Mouse (Mus musculus) intestine, embryonic 14.5 days (tissue): ENCODE results near the gene Smtn. TPM values are rescaled to one million over a fixed set of nuclear protein-coding genes. Genes with fewer than 3 reads are reported as not detected.

Source experiments
- ATAC-seq: fragments of 200-750 bp; cut with Nextera tagmentation; replicated peaks from 2 replicates; pipeline ENCODE4 v1.8.0; 2017; ENCODE audit warnings: low read depth, moderate number of reproducible peaks, moderate TSS enrichment, moderate library complexity; ENCODE audit not compliant: low FRiP score, low TSS enrichment
- DNase-seq: peaks from one replicate; pipeline ENCODE4 v3.0.0-alpha.2; 2018; ENCODE audit warnings: low spot score
- H3K27ac ChIP-seq: fragments of 300-500 bp; sonication (generic); 2 replicates; pipeline ENCODE4 v1.5.1; 2014; ENCODE audit warnings: low read depth, mild to moderate bottlenecking, control low read depth
- H3K27me3 ChIP-seq: fragments of 300-500 bp; sonication (generic); replicated peaks from 2 replicates; pipeline ENCODE4 v1.6.1; 2014; ENCODE audit warnings: low read length, control low read depth; ENCODE audit not compliant: control insufficient read depth, insufficient read depth
- H3K36me3 ChIP-seq: fragments of 300-500 bp; sonication (generic); 2 replicates; pipeline ENCODE4 v1.6.1; 2014; ENCODE audit warnings: low read length, control low read depth; ENCODE audit not compliant: control insufficient read depth, insufficient read depth
- H3K4me1 ChIP-seq: fragments of 300-500 bp; sonication (generic); replicated peaks from 2 replicates; pipeline ENCODE4 v1.6.1; 2014; ENCODE audit warnings: low read length, control low read depth, mixed read lengths; ENCODE audit not compliant: control insufficient read depth, insufficient read depth
- H3K4me2 ChIP-seq: fragments of 300-500 bp; sonication (generic); 2 replicates; pipeline ENCODE4 v1.6.1; 2014; ENCODE audit warnings: low read length
- H3K4me3 ChIP-seq: fragments of 300-500 bp; sonication (generic); 2 replicates; pipeline ENCODE4 v1.5.1; 2014; ENCODE audit warnings: low read depth, low read length, control low read depth, mixed read lengths
- H3K9ac ChIP-seq: fragments of 300-500 bp; sonication (generic); 2 replicates; pipeline ENCODE4 v1.6.1; 2014; ENCODE audit warnings: mild to moderate bottlenecking, low read length
- H3K9me3 ChIP-seq: fragments of 300-500 bp; sonication (generic); 2 replicates; pipeline ENCODE4 v1.6.1; 2016; ENCODE audit warnings: low read length, control low read depth; ENCODE audit not compliant: control insufficient read depth
- WGBS: fragments of 180-500 bp; shearing (Covaris S2); extraction: QIAGEN DNeasy Blood & Tissue Kit; methylation state at CpG from one replicate; pipeline ENCODE4 v1.1.7; 2014; 5-methylcytosine and 5-hydroxymethylcytosine counted together
- polyA plus RNA-seq: library from polyadenylated mRNA; unstranded; fragments of >200 nt; fragmentation: Nextera tagmentation; extraction: Ambion mirVana; gene quantifications from 2 replicates; pipeline ENCODE4 v1.2.1, GENCODE M21; 2014

Smtn gene
- polyA plus RNA-seq, 1 experiment from 2014 or later: 87.0 TPM

DNA sequence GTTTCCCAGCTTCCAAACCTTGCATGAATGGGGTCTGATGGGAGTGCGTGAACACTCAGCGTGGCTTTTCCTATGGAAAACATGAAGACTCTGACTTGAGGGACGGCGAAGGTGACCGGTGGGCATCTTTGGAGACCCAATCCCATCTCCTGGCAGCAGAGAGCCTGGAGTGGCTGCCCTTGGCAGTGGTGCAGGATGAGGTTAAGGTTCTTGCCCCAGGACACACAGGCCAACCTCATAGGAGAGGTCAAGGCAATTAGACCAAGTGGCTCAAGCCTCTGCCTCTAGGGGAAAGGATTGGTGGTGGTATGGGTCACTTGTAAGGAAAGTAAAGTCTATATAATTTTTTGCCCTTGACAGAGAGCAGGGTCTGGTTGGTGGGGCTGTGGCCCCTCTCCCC lies 4.3 kb downstream of the Smtn start:
- no peak for ATAC-seq

DNA sequence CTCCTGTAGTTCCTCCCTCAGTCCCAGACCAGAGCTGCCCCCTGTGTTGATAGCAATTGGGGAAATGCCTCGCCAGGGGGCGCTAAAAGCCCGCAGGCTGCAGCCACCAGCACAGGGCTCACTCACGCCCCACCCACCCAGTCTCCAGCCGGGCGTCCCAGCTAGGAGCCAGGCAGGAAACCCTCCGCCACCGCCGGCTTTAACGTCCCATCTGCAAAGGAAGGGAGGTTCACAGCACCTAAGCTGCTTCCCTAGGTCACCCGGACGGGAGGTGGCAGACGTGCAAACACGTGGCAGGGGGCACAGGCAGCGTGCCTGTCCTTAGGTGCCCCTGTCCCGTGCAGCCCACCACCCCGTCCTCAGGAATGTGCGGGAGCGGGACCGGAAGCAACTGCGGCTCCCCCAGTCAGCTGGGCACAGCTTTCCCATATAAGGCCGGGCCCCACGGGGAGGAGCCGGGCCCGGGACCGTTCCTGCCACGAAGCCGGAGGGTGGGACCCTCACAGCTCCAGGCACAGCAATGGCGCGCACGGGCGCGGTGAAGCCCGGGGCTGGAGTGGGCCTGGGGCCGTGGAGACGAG lies 4.9 kb downstream of the Smtn start:
- Histone ChIP-seq H3K27ac (peak overlapping the region; percentile 92), H3K9me3 (no peaks in the 10 kb centered on the region), H3K9ac (peak overlapping the region; percentile 53), H3K4me3 (peak overlapping the region; percentile 50), H3K27me3 (no peaks in the 10 kb centered on the region), H3K36me3 (peaks cover 46% of the 10 kb centered on the region), H3K4me1 (peaks cover 34% of the 10 kb centered on the region), H3K4me2 (peak overlapping the region; percentile 73)
- peak; percentile 99 for DNase-seq
- WGBS: under 1% methylated on average over 36 of the region's 36 CpGs
- peak; percentile 84 for ATAC-seq

More for the DNA sequence above, 4.3 kb downstream of the Smtn start:
- Histone ChIP-seq H3K36me3 (peaks cover 40% of the 10 kb centered on the region), H3K27me3 (no peaks in the 10 kb centered on the region), H3K27ac (peak overlapping the region; percentile 92), H3K4me1 (peaks cover 34% of the 10 kb centered on the region), H3K9me3 (no peaks in the 10 kb centered on the region), H3K4me3 (peak overlapping the region; percentile 50), H3K9ac (peak overlapping the region; percentile 53), H3K4me2 (peak overlapping the region; percentile 73)
- no peak for DNase-seq
- 32% methylated on average over 5 of the region's 5 CpGs for WGBS

DNA sequence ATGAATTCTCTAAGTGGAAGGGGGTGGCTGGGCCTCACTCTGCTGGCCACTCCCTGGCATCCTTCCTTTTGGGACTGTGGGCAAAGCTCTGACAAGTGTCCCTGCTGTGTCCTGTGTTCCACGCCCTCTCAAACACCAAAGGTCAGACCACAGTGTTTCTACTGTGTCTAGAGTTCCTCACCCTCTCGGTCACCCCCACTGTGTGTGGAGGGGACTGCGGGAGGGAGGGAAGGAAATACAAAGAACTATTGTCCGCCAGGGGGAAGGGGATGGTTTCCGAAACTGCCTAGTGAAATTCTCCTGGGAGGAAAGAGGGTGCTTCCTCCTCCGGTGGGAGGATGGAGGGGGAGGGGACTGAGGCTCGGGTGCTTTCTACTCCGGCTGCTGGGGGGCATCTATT lies 5.5 kb downstream of the Smtn start:
- Histone ChIP-seq H3K4me2 (peak overlapping the region; percentile 73), H3K9me3 (no peaks in the 10 kb centered on the region), H3K27ac (peak overlapping the region; percentile 92; the same call in 1 of the 2 replicates), H3K4me1 (peaks cover 34% of the 10 kb centered on the region), H3K9ac (peak overlapping the region; percentile 53; the same call in 1 of the 2 replicates), H3K27me3 (no peaks in the 10 kb centered on the region), H3K4me3 (no peak overlapping the region), H3K36me3 (peaks cover 52% of the 10 kb centered on the region)
- DNase-seq: no peak
- no peak for ATAC-seq
- WGBS: 22% methylated on average over 8 of the region's 8 CpGs

DNA sequence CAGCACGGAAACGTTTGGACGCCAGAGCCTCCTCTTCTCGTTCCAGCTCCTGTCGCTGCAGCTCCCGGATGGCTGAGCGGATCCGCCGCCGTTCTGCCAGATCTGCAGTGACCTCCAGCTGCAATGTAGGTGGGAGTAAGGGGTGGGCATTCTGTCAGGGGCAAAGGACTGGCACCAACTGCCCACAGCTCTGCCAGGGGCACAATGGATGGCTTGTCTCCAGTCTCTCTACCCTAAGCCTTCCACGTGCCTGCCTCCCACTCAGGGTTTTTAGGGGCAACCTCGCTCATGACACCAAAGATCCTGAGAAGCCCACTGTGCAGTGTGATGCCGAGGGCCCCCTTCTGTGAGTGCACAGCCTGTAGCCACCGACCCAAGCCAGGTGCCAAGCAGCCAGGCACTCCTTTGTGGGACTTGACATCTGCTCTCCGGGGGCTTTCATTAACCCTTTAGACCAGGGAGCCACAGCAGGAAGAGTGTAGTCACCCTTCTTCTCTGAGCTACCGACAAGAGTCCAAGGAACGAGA lies 6.9 kb downstream of the Smtn start:
- Histone ChIP-seq H3K9me3 (no peaks in the 10 kb centered on the region), H3K27ac (no peak overlapping the region), H3K4me2 (no peak overlapping the region), H3K36me3 (peaks cover 67% of the 10 kb centered on the region), H3K4me1 (peaks cover 32% of the 10 kb centered on the region), H3K27me3 (no peaks in the 10 kb centered on the region), H3K9ac (no peak overlapping the region), H3K4me3 (no peak overlapping the region)
- 92% methylated on average over 17 of the region's 17 CpGs for WGBS
- ATAC-seq (no peak), DNase-seq (no peak)

DNA sequence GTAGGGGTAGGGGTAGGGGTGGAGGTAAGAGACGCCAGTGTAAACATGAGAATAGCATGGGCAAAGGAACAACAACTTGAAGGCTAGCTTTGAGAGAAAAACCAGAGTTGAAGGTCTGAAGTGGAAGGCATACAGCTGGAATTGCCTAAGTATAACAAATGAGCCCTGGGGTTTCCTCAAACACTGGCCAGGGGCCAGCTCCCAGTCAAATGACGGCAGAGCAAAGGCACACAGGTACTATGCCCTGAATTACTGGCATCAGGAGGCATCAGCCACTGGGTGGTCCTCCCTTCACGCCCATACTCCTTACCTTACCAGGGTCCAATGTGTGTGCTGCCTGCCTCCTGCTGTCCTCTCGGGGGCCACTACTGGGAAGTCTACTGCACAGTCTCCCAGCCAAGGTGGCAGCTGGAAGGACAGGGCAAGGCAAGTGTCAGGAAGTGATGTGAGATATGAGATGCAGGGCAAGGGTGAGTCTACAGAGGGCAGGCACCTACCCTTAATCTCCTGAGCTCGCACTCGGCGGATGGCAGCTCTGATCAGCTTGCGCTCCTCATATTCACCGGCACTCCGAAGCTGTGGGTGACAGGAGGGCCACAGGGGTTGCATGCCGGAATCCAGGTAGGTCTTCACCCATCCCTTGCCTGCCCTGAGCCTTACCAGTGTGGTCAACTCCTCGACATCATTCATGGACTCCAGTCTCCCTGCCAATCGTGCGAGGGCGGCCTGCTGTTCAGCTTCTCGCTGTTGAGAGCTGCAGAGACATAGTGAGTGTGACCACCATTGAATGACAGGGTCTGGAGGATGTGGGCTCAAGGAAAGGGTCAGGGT lies 8.1 kb downstream of the Smtn start:
- Histone ChIP-seq H3K36me3 (peaks cover 78% of the 10 kb centered on the region), H3K9ac (no peak overlapping the region), H3K27ac (no peak overlapping the region), H3K4me2 (no peak overlapping the region), H3K27me3 (no peaks in the 10 kb centered on the region), H3K4me3 (no peak overlapping the region), H3K9me3 (no peaks in the 10 kb centered on the region), H3K4me1 (peaks cover 21% of the 10 kb centered on the region)
- DNase-seq: no peak
- 86% methylated on average over 16 of the region's 16 CpGs for WGBS
- ATAC-seq: no peak

DNA sequence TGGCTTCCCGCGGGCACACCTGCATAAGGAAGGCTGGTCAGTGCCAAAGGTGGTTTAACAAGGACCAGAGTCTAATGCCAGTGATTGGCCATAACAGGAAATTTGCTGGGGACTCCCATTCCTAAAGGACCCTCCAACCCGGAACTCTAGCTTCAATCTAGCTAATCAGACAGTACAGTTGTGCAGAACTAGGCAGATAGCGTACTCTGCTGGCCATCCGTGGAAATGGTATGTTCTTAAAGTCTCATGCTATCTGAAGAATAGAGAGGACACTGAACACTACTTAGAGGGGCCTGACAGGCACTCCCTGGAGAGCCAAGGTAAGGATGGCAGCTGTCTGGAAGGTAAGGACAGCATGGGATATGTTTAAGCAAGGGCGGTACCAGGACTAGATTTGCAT lies 8.8 kb downstream of the Smtn start:
- Histone ChIP-seq H3K4me2 (no peak overlapping the region), H3K4me3 (no peak overlapping the region), H3K36me3 (peaks cover 82% of the 10 kb centered on the region), H3K27me3 (no peaks in the 10 kb centered on the region), H3K9ac (no peak overlapping the region), H3K9me3 (no peaks in the 10 kb centered on the region), H3K4me1 (peaks cover 14% of the 10 kb centered on the region), H3K27ac (no peak overlapping the region)
- ATAC-seq (no peak), DNase-seq (no peak)
- WGBS: 88% methylated on average over 6 of the region's 6 CpGs

DNA sequence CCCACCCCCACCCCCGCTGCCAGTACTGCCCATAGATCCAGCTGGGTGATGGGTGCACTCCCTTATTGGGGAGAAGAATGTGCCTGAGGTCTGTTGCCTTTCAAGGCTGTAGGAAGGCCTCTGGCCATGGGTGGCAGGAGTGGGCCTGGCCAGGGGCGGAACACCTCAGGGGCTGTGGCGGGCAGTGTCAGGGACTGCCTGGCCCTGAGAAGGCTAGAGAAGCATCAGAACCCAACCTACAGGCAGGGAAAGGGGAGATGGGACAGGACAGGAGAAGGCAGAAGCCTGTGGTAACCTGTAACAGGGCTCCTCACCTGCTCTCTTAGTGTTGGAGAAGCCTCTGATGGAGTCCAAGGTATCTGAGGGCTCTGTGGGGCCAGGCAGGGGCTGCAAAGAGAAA lies 9.7 kb downstream of the Smtn start:
- H3K9me3 ChIP-seq: no peaks in the 10 kb centered on the region
- WGBS: 94% methylated on average over 3 of the region's 3 CpGs
- no peak overlapping the region for H3K4me2 ChIP-seq
- H3K27me3 ChIP-seq: no peaks in the 10 kb centered on the region
- no peak for ATAC-seq
- H3K4me1 ChIP-seq: peaks cover 7% of the 10 kb centered on the region
- peaks cover 87% of the 10 kb centered on the region for H3K36me3 ChIP-seq
- no peak overlapping the region for H3K9ac ChIP-seq
- DNase-seq: no peak
- no peak overlapping the region for H3K27ac ChIP-seq
- H3K4me3 ChIP-seq: no peak overlapping the region

DNA sequence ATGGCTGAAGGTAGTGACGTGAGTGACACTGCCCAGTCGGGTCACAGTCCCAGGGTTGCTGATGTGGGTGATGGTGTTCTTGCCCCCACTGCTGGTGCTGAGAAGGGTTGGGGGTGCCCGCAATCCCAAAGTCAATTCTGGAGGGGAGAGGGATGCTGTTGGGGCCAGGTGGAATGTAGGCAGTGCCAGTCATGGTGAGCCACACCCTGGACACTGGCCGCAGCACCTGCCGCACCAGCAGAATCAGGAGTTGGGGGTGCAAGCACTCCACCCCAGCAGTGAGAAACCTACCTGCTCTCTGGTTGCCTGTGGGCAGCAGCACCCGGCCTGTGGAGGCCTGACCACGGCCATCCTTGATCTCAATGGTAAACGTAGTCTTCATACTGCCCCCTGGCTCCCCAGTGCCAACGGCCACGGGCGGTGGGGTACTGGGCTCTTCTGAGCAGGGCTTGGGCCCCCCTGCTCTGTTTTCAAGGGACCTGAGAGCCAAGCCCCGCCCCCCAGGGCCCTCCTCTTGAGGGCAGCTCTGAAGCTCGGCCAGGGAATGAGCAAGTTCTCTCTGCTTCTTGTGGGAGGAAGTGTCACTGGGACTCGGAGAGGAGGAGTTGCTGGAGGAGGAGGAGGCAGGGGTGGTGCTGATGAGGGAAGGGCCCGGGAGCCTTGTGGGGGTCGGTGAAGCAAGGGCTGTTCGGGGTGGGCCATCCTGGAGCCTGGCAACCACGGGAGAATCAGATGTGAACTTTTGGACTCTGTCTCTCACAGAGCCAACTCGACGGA lies 10.7 kb downstream of the Smtn start:
- DNase-seq (no peak), ATAC-seq (no peak)
- peaks cover 2% of the 10 kb centered on the region; the same call in 1 of the 2 replicates for H3K4me1 ChIP-seq
- H3K36me3 ChIP-seq: peaks cover 98% of the 10 kb centered on the region
- 77% methylated on average over 20 of the region's 20 CpGs for WGBS
- no peaks in the 10 kb centered on the region for H3K27me3 ChIP-seq
- H3K9ac ChIP-seq: no peak overlapping the region
- H3K9me3 ChIP-seq: no peaks in the 10 kb centered on the region
- no peak overlapping the region for H3K27ac ChIP-seq
- no peak overlapping the region for H3K4me2 ChIP-seq
- H3K4me3 ChIP-seq: no peak overlapping the region
